Mouse (Mus musculus) ovary, postnatal 10 days (tissue): Measurements from ENCODE around the gene Kel.

Experiments used
- DNase-seq: peaks from one replicate; pipeline ENCODE4 v3.0.0; 2022; ENCODE audit warnings: low spot score

Kel gene

DNA sequence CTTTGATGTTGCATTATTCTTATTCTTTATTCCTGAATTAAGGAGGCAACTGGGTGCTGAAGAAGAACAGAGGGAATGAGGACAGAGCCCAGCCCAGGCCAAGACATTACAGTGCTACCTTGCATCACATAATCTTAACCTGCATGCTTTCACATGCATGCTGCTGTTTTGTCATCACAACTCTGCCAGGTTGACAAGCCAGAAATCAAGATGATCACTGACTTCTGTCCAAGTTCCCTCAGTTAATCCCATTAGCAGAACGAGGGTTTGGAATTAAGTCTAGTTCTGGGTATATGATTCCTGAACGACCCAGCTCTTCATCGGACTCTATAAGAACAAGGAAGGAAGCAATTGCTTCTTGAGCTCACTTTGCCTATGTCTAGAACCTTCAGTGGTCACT is 57.9 kb downstream of the Kel start:
- no peak for DNase-seq

DNA sequence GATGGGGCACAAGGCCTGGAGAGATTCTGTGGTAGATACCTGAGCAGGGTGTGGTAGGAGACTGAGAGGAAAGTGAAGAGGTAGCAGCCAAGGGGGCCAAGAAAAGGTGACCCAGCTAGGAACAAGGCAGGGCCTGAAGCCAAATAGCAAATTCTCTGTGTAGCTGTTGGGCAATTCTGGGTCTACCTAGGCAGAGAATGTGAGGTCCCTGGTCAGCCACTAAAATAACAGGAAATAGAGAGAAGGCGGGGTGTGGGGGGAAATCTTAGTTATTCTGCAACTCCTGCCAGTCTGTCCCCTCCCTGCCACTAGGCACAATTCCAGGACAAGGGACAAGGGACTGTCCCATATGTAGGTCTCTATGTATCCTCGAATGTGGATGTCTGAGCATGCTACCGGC is 60.9 kb downstream of the Kel start:
- DNase-seq: no peak

DNA sequence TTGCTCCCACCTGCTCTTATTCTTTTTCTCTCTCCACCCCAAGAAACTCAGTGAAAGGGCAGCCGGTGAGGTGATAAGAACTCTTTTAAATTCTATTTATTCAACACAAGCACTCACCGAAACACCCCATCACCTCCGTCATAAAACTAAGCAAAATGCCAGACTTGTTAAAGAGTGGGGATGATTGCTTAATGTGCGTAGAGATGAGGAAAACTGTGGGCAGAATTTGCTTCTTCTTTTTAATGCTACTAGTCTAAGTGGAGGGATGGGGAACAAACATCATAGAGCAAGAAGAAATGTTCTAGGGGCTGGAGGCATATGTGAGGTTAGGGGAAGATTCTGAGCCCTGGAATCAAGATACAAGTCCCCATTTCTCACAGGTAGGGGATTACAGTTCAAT is 61.4 kb downstream of the Kel start:
- no peak for DNase-seq

DNA sequence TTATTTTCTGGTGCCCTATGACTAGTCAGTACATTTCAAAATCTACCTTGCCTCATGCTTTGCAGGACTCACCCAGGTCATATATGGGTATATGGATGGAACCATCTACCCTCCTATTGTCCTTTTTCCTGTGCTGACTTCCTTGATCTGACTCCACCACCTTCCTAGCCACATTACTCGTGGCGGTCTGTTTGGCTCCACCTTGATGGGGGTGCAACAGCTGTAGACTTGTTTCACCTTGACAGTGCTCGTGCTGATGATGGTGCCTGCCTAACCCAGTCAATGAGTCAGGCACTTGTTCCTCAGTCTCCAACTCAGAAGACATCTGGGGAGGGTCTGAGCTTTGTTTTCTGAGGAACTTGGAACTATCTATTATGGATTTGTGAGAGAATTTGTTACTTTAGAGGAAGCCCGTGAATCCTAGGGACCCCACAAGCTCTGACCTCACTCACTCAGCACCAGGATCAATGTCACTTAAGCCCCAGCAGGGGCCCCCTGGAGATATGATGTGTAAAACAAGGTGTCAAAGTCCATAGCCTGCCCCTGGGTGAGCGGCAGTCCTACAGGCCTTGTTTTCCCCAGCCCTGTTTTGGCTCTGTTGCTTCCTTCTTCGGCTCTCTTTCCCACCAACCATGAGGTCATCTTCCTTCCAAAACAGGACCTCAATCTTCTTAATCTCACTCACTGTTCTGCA is 62.8 kb downstream of the Kel start:
- DNase-seq: no peak

DNA sequence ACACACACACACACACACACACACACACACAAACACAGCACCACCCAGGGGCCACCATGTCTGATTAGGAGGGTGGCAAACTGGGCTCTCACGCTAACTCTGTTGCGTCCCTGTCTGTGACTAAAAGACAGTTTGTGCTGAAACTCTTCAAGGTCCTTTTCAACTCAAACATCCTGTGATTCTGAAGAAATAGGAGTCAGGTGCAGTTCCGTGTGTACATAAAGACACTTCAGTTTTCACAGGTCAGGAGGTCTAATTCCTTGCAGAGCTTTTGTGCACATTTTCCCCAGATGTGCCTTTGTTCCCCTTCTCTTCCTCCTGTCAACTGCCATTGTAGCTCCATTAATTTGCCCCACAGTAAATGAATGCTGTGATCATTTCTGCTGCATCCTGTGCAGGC is 63.7 kb downstream of the Kel start:
- DNase-seq: no peak

DNA sequence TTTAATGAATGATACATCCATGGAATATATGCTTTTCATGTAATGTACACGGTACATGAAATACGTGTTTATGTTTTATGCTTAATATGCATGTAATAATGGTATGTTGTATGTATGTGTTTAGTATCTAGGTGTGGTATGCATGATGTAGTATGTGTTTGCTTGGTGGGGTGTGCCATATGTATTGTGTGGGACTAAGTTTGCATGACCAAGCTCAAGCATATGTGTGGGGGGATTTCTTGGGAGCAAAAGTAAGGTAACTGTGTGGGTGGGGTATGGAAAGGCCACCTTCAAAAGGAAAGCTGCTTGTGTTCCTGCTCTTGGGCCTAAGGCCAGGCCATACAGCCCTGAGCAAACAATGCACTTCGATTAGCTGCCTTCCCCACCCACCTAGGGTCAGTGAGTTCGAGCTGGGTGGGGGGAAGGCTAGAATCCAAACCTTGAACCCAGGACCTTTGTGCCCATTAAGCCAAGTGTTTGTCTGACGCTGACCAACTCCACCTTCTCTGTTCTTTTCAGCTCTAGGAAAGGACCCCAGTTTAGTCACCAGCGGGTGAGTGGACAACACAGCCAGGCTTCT is 66.1 kb downstream of the Kel start:
- DNase-seq: no peak

DNA sequence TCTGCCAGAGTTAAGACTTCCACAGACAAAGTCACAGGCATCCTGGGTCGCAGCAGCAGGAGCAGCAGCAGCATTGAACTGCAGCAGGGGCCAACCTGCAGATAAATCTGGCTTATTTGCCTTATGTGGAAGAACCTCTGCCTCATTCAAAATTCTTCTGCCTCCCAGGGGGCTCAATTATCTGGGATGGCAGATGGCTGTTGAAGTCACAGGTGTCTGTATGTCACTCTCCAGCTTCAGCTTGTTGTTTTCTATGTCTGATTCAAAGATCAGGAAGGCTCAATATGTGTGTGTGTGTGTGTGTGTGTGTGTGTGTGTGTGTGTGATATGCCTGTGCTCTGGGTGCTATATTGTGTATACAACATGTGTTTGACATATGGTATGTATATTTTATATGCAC is 66.7 kb downstream of the Kel start:
- DNase-seq: no peak
